Mouse (Mus musculus): ENCODE measurements around the gene Hcrt. TPM values are rescaled to one million over a fixed set of nuclear protein-coding genes. Genes with fewer than 3 reads are reported as not detected.

The Hcrt gene
- total and polyA plus RNA-seq, 2 experiments from 2014 or later = 1.2 TPM; not detected in 1

GRCm38 (mm10) chr11:100758707-100759610 is 3.8 kb downstream of the Hcrt start:
- ATAC-seq (peak; percentile 35; the same call in 1 of the 2 replicates), DNase-seq (ENCODE audit: low spot score) (peak; percentile 20)
- TF ChIP-seq CTCF (IDR thresholded peaks at IDR 0.05; ENCODE audit: low read depth) = no peak; the same call in 1 of the 2 replicates
- peak overlapping the region; percentile 58; the same call in 1 of the 2 replicates for H3K27ac ChIP-seq
- H3K4me3 ChIP-seq (ENCODE audit: low read length) = peak overlapping the region; percentile 39
- under 1% methylated on average over 35 of the region's 35 CpGs for WGBS
- peak overlapping the region; percentile 65 for H3K4me2 ChIP-seq (ENCODE audit: low read depth, low read length)
- H3K27me3 ChIP-seq (ENCODE audit: insufficient read depth, low read length) = no peaks in the 10 kb centered on the region
- peaks cover 6% of the 10 kb centered on the region; the same call in 1 of the 2 replicates for H3K4me1 ChIP-seq (ENCODE audit: insufficient read depth, low read length)
- H3K9ac ChIP-seq (replicated peaks; ENCODE audit: low read length) = peak overlapping the region; percentile 65
- H3K9me3 ChIP-seq (ENCODE audit: low read length) = no peaks in the 10 kb centered on the region
- H3K36me3 ChIP-seq (ENCODE audit: insufficient read depth, low read length) = no peaks in the 10 kb centered on the region

GRCm38 (mm10) chr11:100757566-100757965 is 5.2 kb downstream of the Hcrt start:
- Histone ChIP-seq H3K27ac (no peak overlapping the region), H3K9ac (replicated peaks; ENCODE audit: low read length) (no peak overlapping the region), H3K4me3 (ENCODE audit: low read length) (no peak overlapping the region), H3K27me3 (ENCODE audit: insufficient read depth, low read length) (no peaks in the 10 kb centered on the region), H3K4me2 (ENCODE audit: low read depth, low read length) (peak overlapping the region; percentile 65; the same call in 1 of the 2 replicates), H3K36me3 (ENCODE audit: insufficient read depth, low read length) (no peaks in the 10 kb centered on the region), H3K4me1 (ENCODE audit: insufficient read depth, low read length) (peaks cover 6% of the 10 kb centered on the region; the same call in 1 of the 2 replicates), H3K9me3 (ENCODE audit: low read length) (no peaks in the 10 kb centered on the region)
- no peak for DNase-seq (ENCODE audit: low spot score)
- ATAC-seq = no peak
- no peak for TF ChIP-seq CTCF (IDR thresholded peaks at IDR 0.05; ENCODE audit: low read depth)
- 88% methylated on average over 12 of the region's 12 CpGs for WGBS

DNA sequence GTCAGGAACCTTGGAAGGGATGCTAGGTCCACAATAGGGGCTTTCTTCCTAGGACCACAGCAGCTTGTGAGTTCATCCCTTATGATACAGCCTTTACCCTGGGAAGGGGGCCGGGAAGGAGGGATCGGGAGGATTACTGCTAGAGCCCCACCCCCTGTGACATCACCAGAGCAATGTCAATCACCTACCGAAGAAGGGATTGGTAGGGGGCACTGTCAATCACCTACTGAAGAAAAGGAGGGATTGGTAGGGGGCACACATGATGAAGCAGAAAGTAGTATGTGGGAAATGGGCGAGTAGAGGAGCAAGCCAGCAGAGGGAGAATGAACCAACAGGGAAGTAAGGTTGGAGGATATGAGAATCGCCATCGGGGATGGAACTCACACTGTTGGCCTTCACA is 6.3 kb downstream of the Hcrt start:
- no peaks in the 10 kb centered on the region for H3K27me3 ChIP-seq (ENCODE audit: insufficient read depth, low read length)
- peaks cover 6% of the 10 kb centered on the region; the same call in 1 of the 2 replicates for H3K4me1 ChIP-seq (ENCODE audit: insufficient read depth, low read length)
- H3K4me2 ChIP-seq (ENCODE audit: low read depth, low read length) = no peak overlapping the region
- no peaks in the 10 kb centered on the region for H3K36me3 ChIP-seq (ENCODE audit: insufficient read depth, low read length)
- H3K4me3 ChIP-seq (ENCODE audit: low read length) = no peak overlapping the region
- no peak for TF ChIP-seq CTCF (IDR thresholded peaks at IDR 0.05; ENCODE audit: low read depth)
- H3K27ac ChIP-seq = no peak overlapping the region
- no peak overlapping the region for H3K9ac ChIP-seq (replicated peaks; ENCODE audit: low read length)
- no peaks in the 10 kb centered on the region for H3K9me3 ChIP-seq (ENCODE audit: low read length)
- ATAC-seq (no peak), DNase-seq (ENCODE audit: low spot score) (no peak)
- 60% methylated on average over 6 of the region's 6 CpGs for WGBS

GRCm38 (mm10) chr11:100754693-100755057 is 8.1 kb downstream of the Hcrt start:
- Histone ChIP-seq H3K27me3 (ENCODE audit: insufficient read depth, low read length) (no peaks in the 10 kb centered on the region), H3K27ac (no peak overlapping the region), H3K9me3 (ENCODE audit: low read length) (no peaks in the 10 kb centered on the region), H3K4me1 (ENCODE audit: insufficient read depth, low read length) (no peaks in the 10 kb centered on the region), H3K4me3 (ENCODE audit: low read length) (no peak overlapping the region), H3K4me2 (ENCODE audit: low read depth, low read length) (no peak overlapping the region), H3K9ac (replicated peaks; ENCODE audit: low read length) (no peak overlapping the region), H3K36me3 (ENCODE audit: insufficient read depth, low read length) (no peaks in the 10 kb centered on the region; the same call in 1 of the 2 replicates)
- 91% methylated on average over 3 of the region's 3 CpGs for WGBS
- no peak for DNase-seq (ENCODE audit: low spot score)
- ATAC-seq = no peak
- no peak for TF ChIP-seq CTCF (IDR thresholded peaks at IDR 0.05; ENCODE audit: low read depth)

DNA sequence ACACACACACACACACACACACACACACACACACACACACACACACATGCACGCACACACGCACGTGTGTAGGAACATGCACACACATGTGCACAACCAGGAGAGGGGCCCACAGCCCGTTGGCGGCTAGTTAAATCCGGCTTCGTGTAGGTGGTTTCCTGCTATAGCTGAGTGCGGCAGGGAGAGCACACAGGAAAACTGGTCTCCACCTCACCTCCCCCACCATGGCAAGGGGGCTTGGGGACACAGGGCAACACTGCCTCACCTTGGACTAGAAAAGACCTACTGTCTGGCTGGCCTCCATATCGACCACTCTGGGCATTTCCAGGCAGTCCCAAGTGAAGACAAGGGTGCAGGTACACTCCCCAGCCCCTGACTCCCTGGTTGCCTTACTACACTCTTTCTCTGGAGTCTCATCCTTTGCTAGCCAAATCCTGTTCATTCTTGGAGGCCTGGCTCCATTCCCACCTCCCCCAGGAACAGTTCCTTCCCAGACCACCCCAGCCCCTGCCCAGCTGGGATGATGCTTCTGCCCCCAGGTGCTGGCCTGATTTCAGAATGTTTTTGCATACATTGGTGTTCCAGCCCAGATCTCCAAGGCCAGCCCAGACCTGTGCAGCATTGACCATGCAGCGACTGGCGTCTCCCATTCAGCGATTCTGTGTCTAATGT is 8.6 kb downstream of the Hcrt start:
- no peak for TF ChIP-seq CTCF (IDR thresholded peaks at IDR 0.05; ENCODE audit: low read depth)
- H3K36me3 ChIP-seq (ENCODE audit: insufficient read depth, low read length) = no peaks in the 10 kb centered on the region; the same call in 1 of the 2 replicates
- no peak for ATAC-seq
- no peak for DNase-seq (ENCODE audit: low spot score)
- no peak overlapping the region for H3K9ac ChIP-seq (replicated peaks; ENCODE audit: low read length)
- no peak overlapping the region for H3K4me2 ChIP-seq (ENCODE audit: low read depth, low read length)
- no peak overlapping the region for H3K4me3 ChIP-seq (ENCODE audit: low read length)
- H3K9me3 ChIP-seq (ENCODE audit: low read length) = no peaks in the 10 kb centered on the region
- WGBS = 84% methylated on average over 10 of the region's 12 CpGs
- H3K4me1 ChIP-seq (ENCODE audit: insufficient read depth, low read length) = no peaks in the 10 kb centered on the region
- no peaks in the 10 kb centered on the region for H3K27me3 ChIP-seq (ENCODE audit: insufficient read depth, low read length)
- H3K27ac ChIP-seq = no peak overlapping the region

DNA sequence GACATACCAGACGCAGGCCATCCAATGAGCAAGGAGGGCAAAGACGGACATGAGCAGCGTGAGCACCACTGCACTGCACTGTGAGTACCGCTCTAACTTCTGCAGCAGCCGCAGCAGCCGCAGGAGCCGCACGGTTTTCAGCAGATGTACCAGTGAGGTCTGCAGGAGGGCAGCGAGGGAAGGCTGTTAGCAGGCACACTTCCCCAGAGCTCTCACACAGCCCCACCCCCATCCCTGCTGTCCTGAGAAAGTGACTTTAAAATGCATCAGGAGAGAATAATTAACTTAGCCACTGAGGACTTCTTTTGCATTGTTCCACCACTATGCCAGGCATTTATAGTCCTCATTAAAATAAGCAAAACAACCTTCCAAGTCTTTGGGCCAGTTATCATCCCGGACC is 10.4 kb downstream of the Hcrt start:
- Histone ChIP-seq H3K36me3 (ENCODE audit: insufficient read depth, low read length) (peaks cover 3% of the 10 kb centered on the region; the same call in 1 of the 2 replicates), H3K27me3 (ENCODE audit: insufficient read depth, low read length) (no peaks in the 10 kb centered on the region), H3K27ac (no peak overlapping the region), H3K4me3 (ENCODE audit: low read length) (no peak overlapping the region), H3K9ac (replicated peaks; ENCODE audit: low read length) (no peak overlapping the region), H3K9me3 (ENCODE audit: low read length) (no peaks in the 10 kb centered on the region), H3K4me2 (ENCODE audit: low read depth, low read length) (no peak overlapping the region), H3K4me1 (ENCODE audit: insufficient read depth, low read length) (no peaks in the 10 kb centered on the region)
- TF ChIP-seq CTCF (IDR thresholded peaks at IDR 0.05; ENCODE audit: low read depth) = no peak
- DNase-seq (ENCODE audit: low spot score) (no peak), ATAC-seq (no peak)
- WGBS = 44% methylated on average over 10 of the region's 10 CpGs
